Mouse (Mus musculus): ENCODE results near the gene Lclat1.

The Lclat1 gene

DNA sequence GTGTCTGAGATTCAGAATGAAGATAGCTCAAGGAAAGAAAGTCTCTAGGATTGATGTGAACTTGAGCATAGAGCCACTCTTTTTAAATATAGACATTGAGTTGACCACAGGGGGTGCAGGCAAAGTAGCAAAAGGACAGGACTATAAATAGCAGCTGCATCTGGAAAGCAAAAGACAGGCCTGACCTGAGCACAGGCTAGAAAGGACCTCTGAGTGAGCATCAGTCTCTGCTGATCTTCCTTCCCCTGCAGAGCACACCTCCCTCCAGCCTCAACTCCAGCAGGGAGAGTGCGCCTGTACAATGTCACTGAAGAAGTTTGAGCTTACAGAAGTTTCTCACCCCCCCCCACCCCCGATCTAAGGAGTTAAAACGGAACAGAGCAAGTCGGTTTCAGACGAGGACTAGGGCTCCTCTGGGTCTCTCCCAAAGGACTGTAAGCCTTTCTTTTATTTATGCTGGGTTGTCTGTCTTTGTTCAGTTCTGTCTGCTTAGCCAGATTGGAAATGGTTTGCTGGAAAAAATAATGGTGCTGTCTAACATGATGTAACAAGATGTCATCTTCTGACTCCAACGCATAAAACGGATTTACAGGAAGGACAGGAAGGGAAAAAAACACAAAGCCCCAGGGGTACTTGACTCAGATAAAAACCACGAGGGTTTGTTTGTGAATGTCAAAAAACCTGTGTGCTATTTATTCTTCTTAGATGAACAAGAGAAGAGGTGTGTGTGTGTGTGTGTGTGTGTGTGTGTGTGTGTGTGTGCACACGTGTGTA lies 26.2 kb upstream of the Lclat1 start:
- TF ChIP-seq POU5F1 (IDR thresholded peaks at IDR 0.05; ENCODE audit: borderline replicate concordance, low read length) (no peak), NANOG (IDR thresholded peaks at IDR 0.05; ENCODE audit: borderline replicate concordance, low read length) (no peak), CTCF (conservative IDR thresholded peaks at IDR 0.05; ENCODE audit: low read length) (no peak)
- H3K27me3 ChIP-seq (ENCODE audit: insufficient read depth, low read length): no peaks in the 10 kb centered on the region
- H3K36me3 ChIP-seq (ENCODE audit: insufficient read depth, low read length): no peaks in the 10 kb centered on the region
- H3K4me3 ChIP-seq (replicated peaks; ENCODE audit: low read length): no peak overlapping the region
- H3K4me1 ChIP-seq (replicated peaks; ENCODE audit: low read depth, low read length): no peaks in the 10 kb centered on the region
- no peaks in the 10 kb centered on the region for H3K9me3 ChIP-seq (ENCODE audit: low read length)

- no peaks in the 10 kb centered on the region for H3K9me3 ChIP-seq (ENCODE audit: low read length)
- no peaks in the 10 kb centered on the region for H3K27me3 ChIP-seq (ENCODE audit: insufficient read depth, low read length)
- no peaks in the 10 kb centered on the region for H3K36me3 ChIP-seq (ENCODE audit: insufficient read depth, low read length)
- TF ChIP-seq POU5F1 (IDR thresholded peaks at IDR 0.05; ENCODE audit: borderline replicate concordance, low read length) (no peak), CTCF (conservative IDR thresholded peaks at IDR 0.05; ENCODE audit: low read length) (no peak), NANOG (IDR thresholded peaks at IDR 0.05; ENCODE audit: borderline replicate concordance, low read length) (no peak)
- H3K4me1 ChIP-seq (replicated peaks; ENCODE audit: low read depth, low read length): no peaks in the 10 kb centered on the region
- H3K4me3 ChIP-seq (replicated peaks; ENCODE audit: low read length): no peak overlapping the region
These were observed 25.1 kb upstream of the Lclat1 start for GRCm38 (mm10) chr17:73082506-73083196.

- TF ChIP-seq NANOG (IDR thresholded peaks at IDR 0.05; ENCODE audit: borderline replicate concordance, low read length) (no peak), POU5F1 (IDR thresholded peaks at IDR 0.05; ENCODE audit: borderline replicate concordance, low read length) (no peak), CTCF (conservative IDR thresholded peaks at IDR 0.05; ENCODE audit: low read length) (no peak)
- Histone ChIP-seq H3K9me3 (ENCODE audit: low read length) (no peaks in the 10 kb centered on the region), H3K4me3 (replicated peaks; ENCODE audit: low read length) (no peak overlapping the region), H3K27me3 (ENCODE audit: insufficient read depth, low read length) (no peaks in the 10 kb centered on the region), H3K4me1 (replicated peaks; ENCODE audit: low read depth, low read length) (peaks cover 6% of the 10 kb centered on the region; the same call in 1 of the 2 replicates), H3K36me3 (ENCODE audit: insufficient read depth, low read length) (no peaks in the 10 kb centered on the region)
These were observed 20.5 kb upstream of the Lclat1 start for GRCm38 (mm10) chr17:73087045-73087910.

- Histone ChIP-seq H3K9me3 (ENCODE audit: low read length) (no peaks in the 10 kb centered on the region), H3K27me3 (ENCODE audit: insufficient read depth, low read length) (no peaks in the 10 kb centered on the region), H3K4me1 (replicated peaks; ENCODE audit: low read depth, low read length) (peaks cover 6% of the 10 kb centered on the region; the same call in 1 of the 2 replicates), H3K4me3 (replicated peaks; ENCODE audit: low read length) (no peak overlapping the region), H3K36me3 (ENCODE audit: insufficient read depth, low read length) (no peaks in the 10 kb centered on the region)
- TF ChIP-seq CTCF (conservative IDR thresholded peaks at IDR 0.05; ENCODE audit: low read length) (no peak), NANOG (IDR thresholded peaks at IDR 0.05; ENCODE audit: borderline replicate concordance, low read length) (no peak), POU5F1 (IDR thresholded peaks at IDR 0.05; ENCODE audit: borderline replicate concordance, low read length) (no peak)
These were observed 16.4 kb upstream of the Lclat1 start for GRCm38 (mm10) chr17:73091368-73091767.

- no peak for TF ChIP-seq CTCF (conservative IDR thresholded peaks at IDR 0.05; ENCODE audit: low read length)
- TF ChIP-seq NANOG (IDR thresholded peaks at IDR 0.05; ENCODE audit: borderline replicate concordance, low read length): no peak
- TF ChIP-seq POU5F1 (IDR thresholded peaks at IDR 0.05; ENCODE audit: borderline replicate concordance, low read length): no peak
- peaks cover 6% of the 10 kb centered on the region; the same call in 1 of the 2 replicates for H3K4me1 ChIP-seq (replicated peaks; ENCODE audit: low read depth, low read length)
- no peaks in the 10 kb centered on the region for H3K27me3 ChIP-seq (ENCODE audit: insufficient read depth, low read length)
- H3K36me3 ChIP-seq (ENCODE audit: insufficient read depth, low read length): no peaks in the 10 kb centered on the region
- H3K4me3 ChIP-seq (replicated peaks; ENCODE audit: low read length): no peak overlapping the region
- H3K9me3 ChIP-seq (ENCODE audit: low read length): no peaks in the 10 kb centered on the region
These were observed 15.4 kb upstream of the Lclat1 start for GRCm38 (mm10) chr17:73092103-73093097.

- Histone ChIP-seq H3K9me3 (ENCODE audit: low read length) (no peaks in the 10 kb centered on the region), H3K4me1 (replicated peaks; ENCODE audit: low read depth, low read length) (peaks cover 6% of the 10 kb centered on the region; the same call in 1 of the 2 replicates), H3K27me3 (ENCODE audit: insufficient read depth, low read length) (no peaks in the 10 kb centered on the region), H3K4me3 (replicated peaks; ENCODE audit: low read length) (no peak overlapping the region), H3K36me3 (ENCODE audit: insufficient read depth, low read length) (no peaks in the 10 kb centered on the region)
- TF ChIP-seq NANOG (IDR thresholded peaks at IDR 0.05; ENCODE audit: borderline replicate concordance, low read length) (no peak), CTCF (conservative IDR thresholded peaks at IDR 0.05; ENCODE audit: low read length) (no peak), POU5F1 (IDR thresholded peaks at IDR 0.05; ENCODE audit: borderline replicate concordance, low read length) (no peak)
These were observed 12.7 kb upstream of the Lclat1 start for GRCm38 (mm10) chr17:73095070-73095469.

GRCm38 (mm10) chr17:73095585-73095984 lies 12.2 kb upstream of the Lclat1 start:
- Histone ChIP-seq H3K4me1 (replicated peaks; ENCODE audit: low read depth, low read length) (peaks cover 6% of the 10 kb centered on the region; the same call in 1 of the 2 replicates), H3K4me3 (replicated peaks; ENCODE audit: low read length) (no peak overlapping the region), H3K27me3 (ENCODE audit: insufficient read depth, low read length) (no peaks in the 10 kb centered on the region), H3K36me3 (ENCODE audit: insufficient read depth, low read length) (no peaks in the 10 kb centered on the region), H3K9me3 (ENCODE audit: low read length) (no peaks in the 10 kb centered on the region)
- TF ChIP-seq CTCF (conservative IDR thresholded peaks at IDR 0.05; ENCODE audit: low read length) (no peak), POU5F1 (IDR thresholded peaks at IDR 0.05; ENCODE audit: borderline replicate concordance, low read length) (no peak), NANOG (IDR thresholded peaks at IDR 0.05; ENCODE audit: borderline replicate concordance, low read length) (no peak)

Data from E14TG2a.4 (cell line).